Mouse (Mus musculus): ENCODE measurements around the gene Adh4.
"Not testable (repeated sequence)": the region's sequence is repeated elsewhere in the genome, so short reads cannot be mapped to it uniquely, and the experiment has no call there.

The Adh4 gene

DNA sequence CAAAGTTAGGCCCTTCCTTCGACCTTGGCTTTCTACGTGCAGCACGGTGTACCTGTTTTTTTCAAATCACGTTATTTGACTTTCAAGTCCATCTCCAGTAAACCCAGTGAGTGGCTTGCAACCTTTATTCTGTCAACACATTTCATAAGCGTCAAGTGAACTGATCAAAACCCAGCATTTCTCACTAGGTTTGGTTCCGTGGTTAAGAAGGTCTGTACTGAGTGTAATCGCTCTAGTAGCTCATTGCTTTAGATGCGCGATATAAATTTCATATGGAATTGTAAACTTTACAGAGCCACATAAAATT is 28.2 kb downstream of the Adh4 start:
- no peak for DNase-seq (ENCODE audit: low spot score in 2 of 2)

DNA sequence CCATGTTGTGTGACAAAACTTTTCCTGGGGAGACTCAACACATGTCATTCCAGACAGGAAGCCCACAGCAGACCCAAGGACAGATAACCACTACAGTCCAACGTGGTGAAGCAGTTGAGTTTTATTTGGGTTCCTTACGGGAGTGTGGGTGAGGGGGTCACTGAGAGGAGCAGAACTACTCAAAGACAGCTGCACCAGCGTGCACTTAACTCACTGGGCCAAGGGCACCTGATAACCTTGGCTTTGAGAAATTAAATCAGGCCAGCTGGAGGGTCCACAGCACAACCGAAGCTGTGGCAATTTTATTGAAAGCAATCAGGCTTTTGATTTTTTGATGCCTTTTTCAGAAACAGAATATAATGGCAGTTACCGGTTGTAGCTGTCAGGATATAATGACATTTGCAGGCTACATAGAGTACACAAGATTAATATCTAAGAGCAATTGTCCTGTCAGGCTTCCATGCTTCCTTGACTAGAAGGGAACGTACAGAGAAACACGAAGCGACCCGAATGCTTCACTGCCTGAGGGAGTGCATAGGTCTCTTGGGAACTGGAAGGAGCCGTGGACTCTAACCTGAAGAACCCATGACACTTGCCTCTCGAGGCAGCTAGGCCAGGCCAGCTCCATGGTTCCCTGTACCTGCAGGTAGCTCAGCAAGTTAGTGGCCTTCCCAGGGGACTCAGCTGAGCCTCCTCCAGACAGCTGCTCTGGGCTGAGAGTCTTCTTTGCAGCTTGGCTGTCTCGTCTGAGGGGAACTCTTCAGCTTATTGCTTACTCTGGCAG is 33.0 kb downstream of the Adh4 start:
- DNase-seq (ENCODE audit: low spot score in 2 of 2), result no peak

DNA sequence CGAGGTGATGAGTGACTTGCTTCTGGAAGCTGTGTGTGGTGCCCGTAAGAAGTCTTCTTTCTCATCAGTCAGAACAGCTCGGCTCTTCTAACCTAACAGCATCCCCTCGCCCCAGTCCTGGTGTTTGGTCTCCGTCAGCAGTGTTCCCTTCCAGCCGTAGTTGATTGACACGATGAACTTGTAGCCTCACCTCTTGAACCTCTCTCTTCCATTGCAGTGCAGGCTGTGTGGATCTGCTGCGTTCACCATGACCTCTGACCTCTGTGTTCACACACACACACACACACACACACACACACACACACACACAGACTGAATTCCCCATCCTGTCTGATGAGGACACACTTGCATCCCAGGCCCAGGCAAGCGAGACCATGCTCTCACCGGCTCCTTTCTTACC is 36.9 kb downstream of the Adh4 start:
- DNase-seq (ENCODE audit: low spot score in 2 of 2), result no peak

DNA sequence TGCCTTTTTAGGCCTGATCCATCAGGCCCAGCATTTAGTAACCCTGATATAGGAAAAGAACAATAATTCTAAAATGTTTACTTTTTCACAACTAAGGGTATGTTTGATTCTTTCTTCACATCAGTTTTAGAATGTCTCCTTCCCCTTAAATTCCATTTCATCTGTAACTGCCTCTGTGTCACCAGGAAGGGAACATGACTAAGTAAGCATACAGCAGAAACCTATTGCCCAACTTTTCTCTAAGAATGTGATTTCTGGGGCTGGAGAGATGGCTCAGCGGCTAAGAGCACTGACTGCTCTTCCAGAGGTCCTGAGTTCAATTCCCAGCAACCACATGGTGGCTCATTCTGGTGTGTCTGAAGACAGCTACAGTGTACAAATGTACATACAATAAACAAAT is 39.0 kb downstream of the Adh4 start:
- no peak for DNase-seq (ENCODE audit: low spot score in 2 of 2)

DNA sequence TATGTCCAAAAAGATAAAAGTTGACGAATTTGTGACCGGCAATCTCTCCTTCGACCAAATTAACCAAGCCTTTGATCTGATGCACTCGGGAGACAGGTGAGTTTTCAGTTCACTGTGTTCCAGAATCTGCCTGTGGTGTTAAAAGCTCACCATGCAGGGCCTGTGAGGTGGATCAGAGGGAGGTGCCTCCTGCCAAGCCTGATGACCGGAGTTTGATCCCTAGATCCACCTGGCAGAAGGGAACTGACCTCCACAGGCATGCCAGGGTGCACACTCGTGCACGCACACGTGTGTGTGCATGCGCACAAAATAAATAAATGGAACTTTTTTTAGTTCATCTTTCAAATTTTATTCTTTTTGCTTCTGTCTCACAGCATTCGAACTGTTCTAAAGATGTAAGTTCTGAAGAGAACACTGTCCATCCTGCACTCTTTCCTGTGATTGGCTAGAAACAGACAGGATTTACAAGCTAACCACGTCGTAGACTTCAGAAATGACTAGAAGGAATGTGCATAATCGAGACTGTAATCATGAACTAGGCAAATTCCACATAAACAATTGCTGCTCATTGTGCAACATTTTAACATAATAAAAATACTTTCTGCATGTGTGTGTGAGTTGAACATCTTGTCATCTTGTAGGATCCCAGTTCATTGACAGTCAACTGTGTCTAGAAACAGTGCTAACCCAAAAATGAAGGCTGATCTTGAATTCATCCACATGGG is 39.6 kb downstream of the Adh4 start:
- no peak for DNase-seq (ENCODE audit: low spot score in 2 of 2)

DNA sequence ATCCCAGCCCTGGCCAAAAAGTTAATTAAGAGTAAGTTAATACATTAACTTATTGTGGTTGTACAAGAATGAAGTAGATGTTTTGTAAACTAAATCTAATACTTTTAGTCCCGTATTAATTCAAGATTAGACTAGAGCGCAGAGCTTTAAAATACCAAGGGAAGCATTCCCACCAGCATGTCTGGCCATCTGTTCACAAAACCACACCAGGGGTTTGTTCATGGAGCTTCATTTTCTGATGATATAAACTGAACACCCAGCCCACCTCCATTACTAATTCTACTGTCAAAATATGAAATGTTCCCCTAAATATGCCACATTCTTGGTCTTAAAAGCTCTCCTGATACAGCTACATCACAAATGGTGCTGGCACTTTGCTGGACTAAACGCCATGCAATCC is 43.2 kb downstream of the Adh4 start:
- DNase-seq (ENCODE audit: low spot score in 2 of 2), result no peak

DNA sequence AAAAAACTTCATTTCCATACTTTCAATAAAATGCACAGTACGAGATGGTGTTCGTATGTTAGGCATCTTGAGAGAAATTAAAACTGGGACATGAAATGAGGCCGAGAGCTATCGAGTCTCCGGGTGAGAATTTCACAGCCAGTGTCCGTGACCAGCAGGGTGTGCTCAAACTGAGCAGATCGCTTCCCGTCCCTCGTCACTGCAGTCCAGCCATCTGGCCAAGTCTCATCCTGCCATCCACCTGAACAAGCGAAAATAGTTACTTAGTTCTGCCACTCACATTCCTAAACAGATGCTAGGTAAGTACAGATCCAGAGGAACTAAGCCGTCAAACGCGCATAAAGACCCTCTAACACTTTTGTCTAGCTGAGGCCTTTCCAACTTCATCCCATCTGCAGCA is 45.0 kb downstream of the Adh4 start:
- no peak for DNase-seq (ENCODE audit: low spot score in 2 of 2)

DNA sequence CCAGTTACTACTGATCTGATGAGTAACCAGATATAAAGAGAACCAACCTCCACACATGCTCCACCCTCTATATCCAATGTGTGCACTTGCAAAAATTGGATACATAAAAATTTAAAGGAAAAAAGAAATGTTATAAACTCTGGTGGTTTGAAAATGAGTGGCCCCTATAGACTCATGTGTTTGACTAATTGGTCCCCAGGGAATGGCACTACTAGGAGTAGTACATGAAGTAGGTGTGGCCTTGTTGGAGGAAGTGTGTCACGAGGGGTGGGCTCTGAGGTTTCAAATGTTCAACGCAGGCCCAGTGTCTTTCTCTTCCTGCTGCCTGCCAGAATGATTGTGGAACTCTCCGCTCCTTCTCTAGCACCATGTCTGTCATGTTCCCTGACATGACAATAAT is 46.6 kb downstream of the Adh4 start:
- DNase-seq (ENCODE audit: low spot score in 2 of 2), result no peak

DNA sequence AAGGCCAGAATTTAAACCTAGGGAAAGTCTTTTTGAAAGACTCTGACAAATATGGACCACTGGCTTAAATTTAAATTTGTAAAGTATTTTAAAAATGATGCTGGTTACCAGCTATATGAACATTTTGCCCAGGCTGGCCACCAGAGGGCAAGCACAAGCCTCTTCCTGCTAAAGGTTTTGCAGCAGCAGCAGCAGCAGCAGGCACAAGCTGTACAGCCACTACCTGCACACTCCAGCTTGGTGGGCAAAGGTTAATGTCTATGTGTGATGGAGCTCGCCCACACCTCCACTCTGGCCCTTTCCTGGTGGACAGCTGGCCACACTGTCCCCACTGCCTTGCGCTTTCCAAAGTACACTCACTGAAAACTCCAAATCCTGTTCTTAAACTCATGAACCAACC is 47.9 kb downstream of the Adh4 start:
- DNase-seq (ENCODE audit: low spot score in 2 of 2), result no peak

DNA sequence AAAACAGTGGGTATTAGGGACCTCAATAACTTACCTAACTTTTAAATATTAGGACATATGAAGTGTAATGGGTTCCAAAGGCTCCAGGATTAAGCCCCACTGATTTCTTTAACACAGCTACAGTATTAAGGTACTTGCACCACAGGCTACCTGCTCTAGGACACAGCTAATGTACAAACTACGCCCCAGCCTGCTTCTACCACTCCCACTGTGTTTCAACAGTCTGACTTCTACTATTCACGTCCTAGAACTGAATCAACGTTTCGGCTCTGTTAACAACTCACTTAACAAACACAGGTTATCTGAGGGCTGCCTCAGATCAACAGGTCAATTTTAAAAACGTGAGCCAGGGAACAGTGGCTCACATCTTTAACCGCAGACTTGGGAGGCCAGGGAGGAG is 48.5 kb downstream of the Adh4 start:
- DNase-seq (ENCODE audit: low spot score in 2 of 2), result no peak

DNA sequence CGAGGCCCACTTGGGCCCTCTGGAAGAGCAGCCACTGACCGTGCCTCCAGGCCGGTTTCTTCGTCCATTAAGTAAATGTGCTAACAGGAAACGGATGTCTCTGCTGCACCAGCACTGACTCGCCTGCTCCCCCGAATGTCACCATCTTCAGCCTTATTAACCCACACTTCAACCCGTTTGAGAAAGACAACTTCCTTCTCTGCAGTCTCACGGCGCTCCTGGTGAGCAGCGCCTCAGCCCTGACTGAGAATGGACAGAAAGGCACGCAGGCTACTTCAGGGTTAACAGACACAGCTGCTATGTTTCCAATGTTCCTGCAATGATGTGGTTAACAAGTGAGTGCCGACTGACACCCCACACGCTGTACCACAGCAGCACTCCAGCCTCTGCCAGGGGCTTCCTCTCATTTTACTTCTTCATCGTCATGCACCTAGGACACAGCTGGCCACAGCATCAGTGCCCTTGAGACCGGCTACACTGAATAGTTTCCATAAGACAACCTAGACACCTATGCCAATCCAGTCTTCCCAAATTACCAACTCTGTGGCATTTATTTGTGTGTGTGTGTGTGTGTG is 49.4 kb downstream of the Adh4 start:
- no peak for DNase-seq (ENCODE audit: low spot score in 2 of 2)

DNA sequence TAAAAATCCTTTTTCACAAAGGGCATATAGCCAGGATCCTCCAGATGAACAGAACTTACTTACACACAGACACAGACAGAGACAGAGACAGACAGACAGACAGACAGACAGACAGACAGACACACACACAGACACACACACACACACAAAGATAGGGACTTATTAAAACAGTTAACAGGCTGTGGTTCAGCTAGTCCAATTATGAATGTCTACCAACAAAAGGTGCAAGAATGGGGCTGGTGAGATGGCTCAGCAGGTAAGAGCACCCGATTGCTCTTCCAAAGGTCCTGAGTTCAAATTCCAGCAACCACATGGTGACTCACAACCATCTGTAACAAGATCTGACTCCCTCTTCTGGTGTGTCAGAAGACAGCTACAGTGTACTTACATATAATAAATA is 51.4 kb downstream of the Adh4 start:
- DNase-seq (ENCODE audit: low spot score in 2 of 2), result not testable (repeated sequence)

DNA sequence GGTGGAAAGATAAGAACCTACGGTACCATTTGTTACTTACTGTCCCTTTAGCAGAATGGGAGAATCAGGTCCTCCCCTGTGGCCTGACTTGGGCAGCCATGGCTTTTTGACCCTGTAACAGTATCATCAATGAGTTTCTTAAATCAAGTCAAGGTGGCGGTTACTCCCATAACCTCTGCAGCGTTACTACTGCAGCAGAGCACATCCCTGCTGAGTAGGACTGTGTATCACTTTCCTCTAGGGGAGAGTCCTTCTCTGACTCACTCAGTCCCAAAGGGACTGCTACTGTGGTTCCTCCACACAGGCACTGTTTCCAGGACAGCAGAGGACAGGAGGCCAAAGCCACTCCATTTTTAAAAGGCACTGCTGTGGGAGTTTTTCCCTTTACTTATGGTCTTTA is 55.8 kb downstream of the Adh4 start:
- no peak for DNase-seq (ENCODE audit: low spot score in 2 of 2)

DNA sequence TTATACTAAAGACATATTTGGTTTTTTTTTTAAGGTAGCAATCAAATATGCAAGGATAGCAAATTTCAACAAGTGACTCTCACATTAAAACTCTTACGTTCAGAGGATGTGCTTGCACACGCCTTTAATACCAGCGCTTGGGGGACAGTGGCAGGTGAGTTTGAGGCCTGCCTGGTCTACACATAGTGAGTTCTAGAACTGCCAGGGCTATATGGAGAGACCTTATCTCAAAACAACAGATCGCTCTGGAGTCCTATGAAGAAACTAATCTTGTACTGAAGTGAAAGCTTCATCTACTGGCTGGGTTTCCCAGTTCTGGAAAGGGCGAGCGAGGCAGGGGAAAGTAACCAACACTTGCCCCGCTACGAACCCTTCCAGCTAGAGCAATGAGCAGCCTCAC is 64.2 kb downstream of the Adh4 start:
- DNase-seq (ENCODE audit: low spot score in 2 of 2), result no peak

All from heart, adult 9 months (tissue).